Mouse (Mus musculus) frontal cortex, postnatal 10 days (tissue): Measurements from ENCODE around the gene Hexa.

Experiments used
- DNase-seq, 2 experiments: peaks; one replicate each; pipeline ENCODE4 v3.0.0; 2022; ENCODE audit warnings: low spot score in 2 of 2, mixed read lengths in 1 of 2

Hexa gene

GRCm38 (mm10) chr9:59539441-59540137 is at the start of gene Hexa, which contains the start of gene Tmem202:
TSS of gene Hexa (plus strand) at chr9:59539540.
TSS of gene Tmem202 (minus strand) at chr9:59539847.
- DNase-seq: peak; percentile 62 to 80

- DNase-seq: no peak
These were observed 31.2 kb upstream of the Hexa start for GRCm38 (mm10) chr9:59508146-59508545.

GRCm38 (mm10) chr9:59512381-59512780 is 27.0 kb upstream of the Hexa start:
- no peak for DNase-seq

- DNase-seq: no peak
These were observed 24.3 kb upstream of the Hexa start for GRCm38 (mm10) chr9:59515069-59515468.

GRCm38 (mm10) chr9:59517127-59517526 is 22.2 kb upstream of the Hexa start:
- DNase-seq: no peak

GRCm38 (mm10) chr9:59518976-59519375 is 20.4 kb upstream of the Hexa start:
- peak; percentile 37 to 41 for DNase-seq

GRCm38 (mm10) chr9:59519396-59519795 is 19.9 kb upstream of the Hexa start:
- DNase-seq: no peak

GRCm38 (mm10) chr9:59522906-59523305 is 16.4 kb upstream of the Hexa start:
- DNase-seq: no peak

GRCm38 (mm10) chr9:59526727-59527126 is 12.6 kb upstream of the Hexa start:
- no peak for DNase-seq

GRCm38 (mm10) chr9:59527580-59527979 is 11.8 kb upstream of the Hexa start:
- no peak for DNase-seq

- DNase-seq: no peak
These were observed 11.1 kb upstream of the Hexa start for GRCm38 (mm10) chr9:59528274-59528673.

GRCm38 (mm10) chr9:59531645-59532044 is 7.7 kb upstream of the Hexa start:
- DNase-seq: no peak

GRCm38 (mm10) chr9:59533422-59533821 is 5.9 kb upstream of the Hexa start:
- DNase-seq: no peak

GRCm38 (mm10) chr9:59533889-59534288 is 5.5 kb upstream of the Hexa start:
- DNase-seq: no peak

- no peak for DNase-seq
These were observed 1.7 kb upstream of the Hexa start for GRCm38 (mm10) chr9:59537651-59538050.

- no peak for DNase-seq
These were observed 2.3 kb downstream of the Hexa start for GRCm38 (mm10) chr9:59541617-59542016.

GRCm38 (mm10) chr9:59542766-59543324 is 3.5 kb downstream of the Hexa start:
- DNase-seq: no peak

- DNase-seq: no peak
These were observed 5.4 kb downstream of the Hexa start for GRCm38 (mm10) chr9:59544739-59545138.

GRCm38 (mm10) chr9:59547869-59548268 is 8.5 kb downstream of the Hexa start:
- DNase-seq: no peak

GRCm38 (mm10) chr9:59548961-59549487 is 9.7 kb downstream of the Hexa start:
- DNase-seq: no peak

- DNase-seq: no peak
These were observed 10.7 kb downstream of the Hexa start for GRCm38 (mm10) chr9:59550077-59550476.

GRCm38 (mm10) chr9:59551017-59551416 is 11.7 kb downstream of the Hexa start:
- DNase-seq: no peak

- DNase-seq: no peak
These were observed 12.3 kb downstream of the Hexa start for GRCm38 (mm10) chr9:59551620-59552031.
